Mouse (Mus musculus): ENCODE measurements around the gene Zdhhc4.

The Zdhhc4 gene

DNA sequence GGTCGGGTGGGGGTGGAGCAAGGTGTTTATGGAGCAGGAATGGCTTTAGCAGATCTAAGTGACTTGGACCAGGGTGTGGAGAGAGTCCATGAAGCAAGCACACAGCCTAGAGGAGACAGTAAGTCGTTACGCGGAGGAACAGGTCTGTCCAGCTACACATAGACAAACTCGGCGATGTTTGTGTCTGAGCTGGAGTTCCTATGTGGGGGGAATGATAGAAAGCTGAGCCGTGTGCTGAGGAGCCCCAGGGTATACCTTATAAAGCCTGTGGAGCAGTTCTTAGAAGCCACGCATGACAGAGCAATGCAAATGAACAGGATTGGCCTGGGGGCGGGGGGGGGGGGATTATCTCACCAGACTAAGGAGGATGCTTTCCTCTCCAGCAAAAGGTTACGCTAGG, 49.8 kb downstream of the Zdhhc4 start:
- no peak for DNase-seq (ENCODE audit: low read depth)

DNA sequence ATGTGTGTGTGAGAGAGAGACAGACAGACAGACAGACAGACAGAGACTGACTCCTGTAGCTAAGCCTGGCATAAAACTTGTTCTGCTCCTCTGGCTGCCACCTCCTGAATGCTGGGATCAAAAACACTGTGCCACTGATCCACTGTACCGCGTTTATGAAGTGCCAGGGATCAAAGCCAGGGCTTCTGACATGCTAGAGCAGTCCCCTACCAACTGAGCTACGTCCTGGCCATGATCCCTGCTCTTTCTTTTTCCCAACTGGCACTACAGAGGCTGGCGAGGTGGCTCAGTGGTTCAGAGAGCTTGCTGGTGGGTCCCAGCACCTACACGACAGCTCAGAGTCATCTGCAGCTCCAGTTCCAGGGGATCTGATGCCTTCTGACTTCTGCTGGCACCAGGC, 53.3 kb downstream of the Zdhhc4 start:
- no peak for DNase-seq (ENCODE audit: low read depth)

DNA sequence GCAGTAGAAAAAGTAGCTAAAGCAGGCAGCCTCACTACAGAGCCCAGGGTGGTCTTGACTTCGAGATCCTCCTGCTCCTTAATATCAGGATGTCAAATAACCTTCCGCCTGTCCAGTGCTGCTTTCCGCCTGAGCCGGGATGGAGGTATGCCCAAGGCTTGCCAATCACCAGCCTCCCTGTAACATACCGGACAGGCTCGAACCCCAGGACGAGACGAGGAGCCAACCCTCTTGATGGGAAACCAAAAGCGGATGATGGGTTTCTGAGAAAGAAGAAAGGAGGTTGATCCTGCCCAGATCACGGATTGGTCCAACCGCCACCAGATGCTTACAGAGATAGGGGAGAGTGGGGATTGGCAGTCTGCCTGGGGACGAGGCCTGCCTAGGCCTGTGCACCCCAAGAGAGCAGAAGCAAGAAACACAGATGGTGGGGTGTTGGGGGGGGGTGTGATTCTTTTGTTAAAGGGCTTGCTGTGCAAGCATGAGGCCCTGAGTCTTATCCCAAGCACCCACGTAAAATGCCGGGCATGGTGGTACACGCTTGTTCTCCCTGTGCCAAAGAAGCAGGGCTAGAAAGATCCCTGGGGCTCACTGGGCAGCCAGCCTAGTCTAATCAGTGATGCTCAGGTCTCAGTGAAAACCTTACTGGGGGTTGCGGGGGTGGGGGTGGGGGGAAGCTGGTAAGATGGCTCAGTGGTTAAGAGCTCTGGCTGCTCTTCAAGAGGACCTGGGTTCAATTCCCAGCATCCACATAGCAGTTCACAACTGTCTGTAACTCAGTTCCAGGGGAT, 56.3 kb downstream of the Zdhhc4 start:
- DNase-seq (ENCODE audit: low read depth) = no peak

DNA sequence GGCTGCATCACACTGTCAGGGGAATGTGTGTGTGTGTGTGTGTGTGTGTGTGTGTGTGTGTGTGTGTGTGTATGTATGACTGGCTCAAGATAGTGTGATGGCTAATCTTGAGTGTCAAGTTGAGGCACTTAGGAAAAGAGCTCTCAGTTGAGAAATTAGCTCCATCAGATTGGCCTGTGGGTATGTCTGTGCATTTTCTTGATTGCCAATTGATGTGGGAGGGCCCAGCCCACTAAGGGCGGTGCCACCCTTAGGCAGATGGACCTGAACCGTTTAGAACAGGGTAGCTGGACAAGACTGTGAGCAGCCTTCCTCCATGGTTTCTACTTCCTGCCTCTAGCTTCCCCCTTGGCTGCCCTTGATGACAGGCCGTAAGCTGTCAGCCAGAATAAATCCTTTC, 56.9 kb downstream of the Zdhhc4 start:
- DNase-seq (ENCODE audit: low read depth) = no peak

DNA sequence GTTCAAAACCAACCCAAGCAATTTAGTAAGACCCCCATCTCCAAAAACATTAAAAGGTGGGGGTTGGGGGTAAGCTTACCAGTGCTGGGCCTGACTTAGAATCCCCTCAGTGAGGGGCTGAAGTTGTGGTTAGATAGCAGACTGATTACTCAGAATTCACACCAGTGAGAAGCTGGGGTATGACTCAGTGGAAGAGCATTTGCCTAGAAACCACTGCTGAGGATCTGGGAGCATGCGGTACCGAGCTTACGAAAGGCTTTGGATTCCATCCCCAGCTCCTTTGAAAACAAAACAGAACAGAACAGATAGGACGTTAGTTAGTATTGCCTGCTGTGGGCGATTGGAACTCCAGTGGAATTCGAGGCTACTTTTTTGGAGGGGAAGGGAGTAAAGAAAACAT, 57.4 kb downstream of the Zdhhc4 start:
- DNase-seq (ENCODE audit: low read depth) = no peak

DNA sequence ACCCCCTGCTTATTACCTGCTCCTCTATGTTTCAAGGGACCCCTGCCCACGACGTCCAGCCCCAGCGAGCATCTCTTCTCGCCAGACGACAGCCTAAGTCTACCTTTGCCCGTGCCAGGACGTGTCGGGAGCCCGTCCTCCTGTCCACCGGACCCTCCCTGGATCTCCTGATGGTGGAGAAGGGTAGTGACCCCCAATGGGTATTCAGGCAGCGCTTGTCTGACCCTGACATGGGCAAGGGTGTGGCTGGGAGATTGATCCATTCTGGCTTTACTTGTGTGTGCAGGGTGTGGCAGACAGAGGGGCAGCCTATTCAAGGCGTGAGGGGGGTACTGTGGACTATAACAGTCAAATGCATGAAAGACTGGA, 58.9 kb downstream of the Zdhhc4 start:
- DNase-seq (ENCODE audit: low read depth) = no peak

DNA sequence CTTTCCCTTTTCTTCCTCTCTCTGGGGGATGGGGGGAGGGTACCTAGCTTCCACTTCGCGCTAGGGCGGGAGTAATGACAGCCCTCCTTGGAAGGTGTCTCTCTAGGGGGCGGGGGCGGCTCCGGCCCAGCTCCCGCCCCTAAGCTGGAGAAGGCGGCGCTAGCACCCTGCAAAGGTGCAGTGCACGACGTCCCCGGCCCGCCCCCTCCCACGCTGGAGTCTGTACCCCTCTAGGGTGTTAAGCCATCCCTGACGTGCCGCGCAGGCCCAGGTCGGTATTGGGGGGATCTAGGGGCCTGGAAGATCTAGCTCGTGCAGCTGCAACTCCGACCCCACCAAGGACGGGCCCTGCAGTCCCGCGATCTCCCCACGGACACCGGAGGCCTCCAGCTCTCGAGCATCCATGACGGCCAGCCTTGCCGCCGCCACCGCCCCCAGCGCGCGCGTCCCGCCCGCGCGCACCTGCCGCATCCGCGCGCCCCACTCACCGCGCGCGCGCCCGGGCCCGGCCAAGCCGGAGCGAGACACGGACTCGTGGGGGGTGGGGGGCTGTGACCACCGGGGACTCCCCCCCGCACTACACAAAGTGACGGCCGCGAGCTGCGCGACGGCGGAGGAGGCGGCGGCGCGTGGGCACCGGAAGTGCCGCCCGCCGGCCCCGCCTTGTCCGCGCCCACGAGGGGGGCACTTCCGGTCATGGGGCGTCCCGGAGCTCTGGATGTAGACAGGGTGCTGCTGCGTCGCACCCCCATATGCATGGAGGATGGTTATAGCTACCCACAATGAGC, 59.5 kb downstream of the Zdhhc4 start, which contains the start of gene Zfp316:
Gene Zfp316, minus strand, starts transcription at position 660 of the 788 bp plus-strand sequence.
- DNase-seq (ENCODE audit: low read depth) = peak; percentile 64

DNA sequence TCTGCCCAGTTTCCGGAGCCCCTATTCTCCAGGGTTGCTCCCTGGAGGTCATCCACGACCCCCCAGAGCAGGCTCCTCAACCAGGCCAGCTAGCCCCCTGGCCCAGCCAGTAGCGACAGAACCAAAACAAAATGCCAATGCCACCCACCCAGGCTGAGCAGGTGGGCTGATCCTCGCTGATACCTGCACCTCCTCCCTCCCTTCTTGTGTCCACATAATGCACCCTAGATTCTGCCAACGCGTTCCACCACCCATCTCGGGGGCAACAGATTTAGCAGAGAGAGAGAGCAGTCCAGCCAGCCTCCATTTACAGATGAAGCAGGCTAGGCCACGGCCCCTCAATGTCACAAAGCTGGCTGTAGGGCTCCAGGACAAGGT, 60.1 kb downstream of the Zdhhc4 start:
- DNase-seq (ENCODE audit: low read depth) = no peak

DNA sequence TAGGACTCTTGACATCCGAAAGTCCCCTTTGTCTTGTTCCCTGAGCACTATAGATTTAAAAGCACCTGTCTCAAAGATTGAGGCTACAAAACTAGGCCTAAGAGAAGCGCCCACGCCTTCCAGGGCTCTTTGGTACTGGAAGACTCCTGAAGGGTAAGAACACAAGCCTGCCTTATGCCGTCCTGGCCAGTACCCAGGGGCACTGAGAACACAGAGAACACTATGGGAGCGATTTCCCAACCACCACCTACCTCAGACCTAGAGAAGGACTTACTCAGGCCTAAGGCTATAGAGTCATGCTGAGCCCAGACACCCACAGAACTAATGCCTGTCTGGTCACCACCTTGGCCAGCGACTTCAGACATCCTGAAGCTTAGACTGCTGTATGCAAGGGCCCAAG, 62.3 kb downstream of the Zdhhc4 start:
- DNase-seq (ENCODE audit: low read depth) = no peak

Measured in induced T-regulatory cell, adult 2 months (primary cell).